Mouse (Mus musculus): Measurements from ENCODE around the gene Gm3259. TPM values are rescaled to one million over a fixed set of nuclear protein-coding genes. Genes with fewer than 3 reads are reported as not detected.
"Not testable (repeated sequence)": the region's sequence is repeated elsewhere in the genome, so short reads cannot be mapped to it uniquely, and the experiment has no call there.

The Gm3259 gene
- polyA plus RNA-seq (2012; rRNA removed), result not detected in 2 replicates

GRCm38 (mm10) chr5:95305611-95306010 lies at the start of gene Gm3259:
Gm3259 (plus strand) TSS chr5:95305911.
- not testable (repeated sequence) for DNase-seq (ENCODE audit: low read depth)

GRCm38 (mm10) chr5:95272668-95273067 lies 33.0 kb upstream of the Gm3259 start, which contains the start of gene Gm10424:
Gm10424 (minus strand) TSS chr5:95272768.
- DNase-seq (ENCODE audit: low read depth), result not testable (repeated sequence)

Other genes starting within 250 kb of the Gm3259 start
- gene Gm7942, start 199.0 kb upstream of the Gm3259 start, polyA plus RNA-seq (2012; rRNA removed), result not detected in 2 replicates
- gene Gm16513, start 123.3 kb upstream of the Gm3259 start, polyA plus RNA-seq (2012; rRNA removed), result not detected in 2 replicates
- not detected in 2 replicates for gene Gm10424, start 33.1 kb upstream of the Gm3259 start, polyA plus RNA-seq (2012; rRNA removed)
- gene D5Ertd577e, start 150.9 kb downstream of the Gm3259 start, polyA plus RNA-seq (2012; rRNA removed), result not detected in 2 replicates
- not detected in 2 replicates for gene Gm3286, start 204.8 kb downstream of the Gm3259 start, polyA plus RNA-seq (2012; rRNA removed)